Mouse (Mus musculus) midbrain, embryonic 11.5 days (tissue): ENCODE results near the gene Apopt1. TPM values are rescaled to one million over a fixed set of nuclear protein-coding genes. Genes with fewer than 3 reads are reported as not detected.

Experiments
- ATAC-seq: fragments of 200-750 bp; cut with Nextera tagmentation; 2 replicates; pipeline ENCODE4 v1.8.0; 2017; ENCODE audit warnings: moderate TSS enrichment, moderate library complexity; ENCODE audit not compliant: low FRiP score
- DNase-seq: peaks from one replicate; pipeline ENCODE4 v3.0.0; 2015; ENCODE audit warnings: low spot score; ENCODE audit errors: missing footprints
- H3K27ac ChIP-seq: fragments of 300-500 bp; sonication (generic); 2 replicates; pipeline ENCODE4 v1.5.1; 2014; ENCODE audit warnings: low read depth, low read length
- H3K27me3 ChIP-seq: fragments of 300-500 bp; sonication (generic); 2 replicates; pipeline ENCODE4 v1.6.1; 2014; ENCODE audit warnings: mild to moderate bottlenecking, low read length, moderate library complexity, mixed read lengths; ENCODE audit not compliant: control insufficient read depth, insufficient read depth
- H3K36me3 ChIP-seq: fragments of 300-500 bp; sonication (generic); 2 replicates; pipeline ENCODE4 v1.6.1; 2014; ENCODE audit warnings: mild to moderate bottlenecking, low read length, moderate library complexity, mixed read lengths; ENCODE audit not compliant: control insufficient read depth, insufficient read depth
- H3K4me1 ChIP-seq: fragments of 300-500 bp; sonication (generic); 2 replicates; pipeline ENCODE4 v1.6.1; 2014; ENCODE audit warnings: low read length; ENCODE audit not compliant: control insufficient read depth, insufficient read depth
- H3K4me2 ChIP-seq: fragments of 300-500 bp; sonication (generic); 2 replicates; pipeline ENCODE4 v1.6.1; 2014; ENCODE audit warnings: mild to moderate bottlenecking, moderate library complexity
- H3K4me3 ChIP-seq: fragments of 300-500 bp; sonication (generic); 2 replicates; pipeline ENCODE4 v1.5.1; 2014; ENCODE audit warnings: low read depth, low read length
- H3K9ac ChIP-seq: fragments of 300-500 bp; sonication (generic); 2 replicates; pipeline ENCODE4 v1.6.1; 2014; ENCODE audit warnings: low read length
- H3K9me3 ChIP-seq: fragments of 300-500 bp; sonication (generic); 2 replicates; pipeline ENCODE4 v1.6.1; 2016; ENCODE audit warnings: low read length; ENCODE audit not compliant: control insufficient read depth
- WGBS: fragments of 180-500 bp; shearing (Covaris S2); extraction: QIAGEN DNeasy Blood & Tissue Kit; methylation state at CpG from one replicate; pipeline ENCODE4 v1.1.7; 2014; 5-methylcytosine and 5-hydroxymethylcytosine counted together
- polyA plus RNA-seq: library from polyadenylated mRNA; unstranded; fragments of >200 nt; fragmentation: Nextera tagmentation; extraction: Ambion mirVana; gene quantifications from 2 replicates; pipeline ENCODE4 v1.2.1, GENCODE M21; 2014

Gene Apopt1
- polyA plus RNA-seq, 1 experiment from 2014 or later = 50.8 TPM

GRCm38 (mm10) chr12:111779544-111779943 is 66.5 kb downstream of the Apopt1 start:
- WGBS = 93% methylated on average over 1 of the region's 1 CpGs
- ATAC-seq (no peak), DNase-seq (no peak)
- H3K4me1 ChIP-seq = no peaks in the 10 kb centered on the region
- H3K27me3 ChIP-seq = no peaks in the 10 kb centered on the region
- no peak overlapping the region for H3K27ac ChIP-seq
- H3K4me3 ChIP-seq = no peak overlapping the region
- H3K9ac ChIP-seq = no peak overlapping the region
- H3K36me3 ChIP-seq = peaks cover 65% of the 10 kb centered on the region
- H3K4me2 ChIP-seq = no peak overlapping the region
- H3K9me3 ChIP-seq = no peaks in the 10 kb centered on the region

- no peaks in the 10 kb centered on the region for H3K4me1 ChIP-seq
- ATAC-seq = no peak
- H3K36me3 ChIP-seq = peaks cover 59% of the 10 kb centered on the region
- H3K27ac ChIP-seq = no peak overlapping the region
- 74% methylated on average over 15 of the region's 15 CpGs for WGBS
- H3K4me2 ChIP-seq = no peak overlapping the region
- no peaks in the 10 kb centered on the region for H3K9me3 ChIP-seq
- H3K9ac ChIP-seq = no peak overlapping the region
- DNase-seq = no peak
- H3K4me3 ChIP-seq = no peak overlapping the region
- no peaks in the 10 kb centered on the region for H3K27me3 ChIP-seq
Observed at GRCm38 (mm10) chr12:111785174-111785573, 72.1 kb downstream of the Apopt1 start.

GRCm38 (mm10) chr12:111787015-111787414 is 74.0 kb downstream of the Apopt1 start:
- Histone ChIP-seq H3K9ac (no peak overlapping the region), H3K4me2 (no peak overlapping the region), H3K27me3 (no peaks in the 10 kb centered on the region), H3K27ac (no peak overlapping the region), H3K9me3 (no peaks in the 10 kb centered on the region), H3K36me3 (peaks cover 52% of the 10 kb centered on the region), H3K4me3 (no peak overlapping the region), H3K4me1 (no peaks in the 10 kb centered on the region)
- WGBS = 94% methylated on average over 6 of the region's 6 CpGs
- ATAC-seq (no peak), DNase-seq (no peak)

- 94% methylated on average over 5 of the region's 5 CpGs for WGBS
- Histone ChIP-seq H3K4me1 (no peaks in the 10 kb centered on the region), H3K9me3 (no peaks in the 10 kb centered on the region), H3K36me3 (peaks cover 50% of the 10 kb centered on the region), H3K4me3 (no peak overlapping the region), H3K27me3 (no peaks in the 10 kb centered on the region), H3K4me2 (no peak overlapping the region), H3K27ac (no peak overlapping the region), H3K9ac (no peak overlapping the region)
- DNase-seq (no peak), ATAC-seq (no peak)
Observed at GRCm38 (mm10) chr12:111790090-111790489, 77.0 kb downstream of the Apopt1 start.

- H3K9ac ChIP-seq = no peak overlapping the region
- 89% methylated on average over 7 of the region's 7 CpGs for WGBS
- no peaks in the 10 kb centered on the region for H3K4me1 ChIP-seq
- H3K4me3 ChIP-seq = no peak overlapping the region
- H3K9me3 ChIP-seq = no peaks in the 10 kb centered on the region
- no peak overlapping the region for H3K4me2 ChIP-seq
- DNase-seq (no peak), ATAC-seq (no peak)
- peaks cover 50% of the 10 kb centered on the region for H3K36me3 ChIP-seq
- no peak overlapping the region for H3K27ac ChIP-seq
- H3K27me3 ChIP-seq = no peaks in the 10 kb centered on the region
Observed at GRCm38 (mm10) chr12:111790631-111791030, 77.6 kb downstream of the Apopt1 start.

GRCm38 (mm10) chr12:111791474-111792104 is 78.5 kb downstream of the Apopt1 start:
- Histone ChIP-seq H3K27ac (no peak overlapping the region), H3K4me3 (no peak overlapping the region), H3K4me1 (no peaks in the 10 kb centered on the region), H3K4me2 (no peak overlapping the region), H3K36me3 (peaks cover 42% of the 10 kb centered on the region), H3K9me3 (no peaks in the 10 kb centered on the region), H3K27me3 (no peaks in the 10 kb centered on the region), H3K9ac (no peak overlapping the region)
- WGBS = 91% methylated on average over 13 of the region's 13 CpGs
- DNase-seq (no peak), ATAC-seq (no peak)

- H3K4me3 ChIP-seq = no peak overlapping the region
- H3K36me3 ChIP-seq = peaks cover 28% of the 10 kb centered on the region
- no peaks in the 10 kb centered on the region for H3K9me3 ChIP-seq
- H3K4me1 ChIP-seq = no peaks in the 10 kb centered on the region
- ATAC-seq = no peak
- no peak overlapping the region for H3K9ac ChIP-seq
- no peak for DNase-seq
- 89% methylated on average over 22 of the region's 22 CpGs for WGBS
- no peak overlapping the region for H3K4me2 ChIP-seq
- H3K27ac ChIP-seq = no peak overlapping the region
- no peaks in the 10 kb centered on the region for H3K27me3 ChIP-seq
Observed at GRCm38 (mm10) chr12:111794102-111794501, 81.0 kb downstream of the Apopt1 start.

- Histone ChIP-seq H3K27ac (no peak overlapping the region), H3K27me3 (no peaks in the 10 kb centered on the region), H3K36me3 (peaks cover 23% of the 10 kb centered on the region), H3K4me1 (no peaks in the 10 kb centered on the region), H3K4me3 (no peak overlapping the region), H3K9me3 (no peaks in the 10 kb centered on the region), H3K9ac (no peak overlapping the region), H3K4me2 (no peak overlapping the region)
- DNase-seq = no peak
- no peak for ATAC-seq
- WGBS = 96% methylated on average over 18 of the region's 18 CpGs
Observed at GRCm38 (mm10) chr12:111794526-111795179, 81.6 kb downstream of the Apopt1 start.

GRCm38 (mm10) chr12:111795180-111795895 is 82.3 kb downstream of the Apopt1 start:
- no peak for ATAC-seq
- Histone ChIP-seq H3K4me3 (no peak overlapping the region), H3K9me3 (no peaks in the 10 kb centered on the region), H3K9ac (no peak overlapping the region), H3K27ac (no peak overlapping the region), H3K4me2 (no peak overlapping the region), H3K4me1 (no peaks in the 10 kb centered on the region), H3K27me3 (no peaks in the 10 kb centered on the region), H3K36me3 (peaks cover 19% of the 10 kb centered on the region)
- 91% methylated on average over 28 of the region's 28 CpGs for WGBS
- no peak for DNase-seq
